Mouse (Mus musculus): ENCODE measurements around the gene Dcp1a.

- TF ChIP-seq CTCF (IDR thresholded peaks at IDR 0.05; ENCODE audit: borderline replicate concordance, control insufficient read depth, extremely low read depth, insufficient read depth, low read length, poor library complexity), result no peak
- no peak for TF ChIP-seq POLR2A (IDR thresholded peaks at IDR 0.05; ENCODE audit: control insufficient read depth, extremely low read depth, insufficient read depth, low read length, poor library complexity)
These were observed 21.9 kb upstream of the Dcp1a start for GRCm38 (mm10) chr14:30457436-30457835.
